Mouse (Mus musculus): ENCODE measurements around the gene Rassf3. TPM values are rescaled to one million over a fixed set of nuclear protein-coding genes. Genes with fewer than 3 reads are reported as not detected.

Rassf3 gene
- polyA plus RNA-seq, 1 experiment from 2014 or later: 21.0 TPM

GRCm38 (mm10) chr10:121489941-121490340 lies 13.8 kb upstream of the Rassf3 start:
- H3K27me3 ChIP-seq (ENCODE audit: insufficient read depth, low read length): no peaks in the 10 kb centered on the region
- no peak overlapping the region for H3K27ac ChIP-seq (ENCODE audit: low read depth)
- no peak overlapping the region for H3K4me2 ChIP-seq
- DNase-seq (no peak), ATAC-seq (ENCODE audit: insufficient read depth) (no peak)
- no peaks in the 10 kb centered on the region for H3K9me3 ChIP-seq (ENCODE audit: low read depth, low read length)
- no peak overlapping the region for H3K4me3 ChIP-seq (ENCODE audit: low read depth, low read length)
- no peaks in the 10 kb centered on the region for H3K36me3 ChIP-seq (ENCODE audit: insufficient read depth)
- H3K4me1 ChIP-seq (ENCODE audit: insufficient read depth): no peaks in the 10 kb centered on the region
- 87% methylated on average over 6 of the region's 6 CpGs for WGBS
- TF ChIP-seq CTCF (IDR thresholded peaks at IDR 0.05; ENCODE audit: low read depth): no peak
- H3K9ac ChIP-seq: no peak overlapping the region

GRCm38 (mm10) chr10:121488623-121489299 lies 12.6 kb upstream of the Rassf3 start:
- DNase-seq (no peak), ATAC-seq (ENCODE audit: insufficient read depth) (no peak)
- Histone ChIP-seq H3K9me3 (ENCODE audit: low read depth, low read length) (no peaks in the 10 kb centered on the region), H3K36me3 (ENCODE audit: insufficient read depth) (no peaks in the 10 kb centered on the region), H3K27ac (ENCODE audit: low read depth) (no peak overlapping the region), H3K9ac (no peak overlapping the region), H3K27me3 (ENCODE audit: insufficient read depth, low read length) (no peaks in the 10 kb centered on the region), H3K4me3 (ENCODE audit: low read depth, low read length) (no peak overlapping the region), H3K4me1 (ENCODE audit: insufficient read depth) (no peaks in the 10 kb centered on the region), H3K4me2 (no peak overlapping the region)
- WGBS: 83% methylated on average over 14 of the region's 14 CpGs
- TF ChIP-seq CTCF (IDR thresholded peaks at IDR 0.05; ENCODE audit: low read depth): no peak

- DNase-seq (no peak), ATAC-seq (ENCODE audit: insufficient read depth) (no peak)
- Histone ChIP-seq H3K36me3 (ENCODE audit: insufficient read depth) (no peaks in the 10 kb centered on the region), H3K27ac (ENCODE audit: low read depth) (no peak overlapping the region), H3K4me2 (no peak overlapping the region), H3K9ac (no peak overlapping the region), H3K9me3 (ENCODE audit: low read depth, low read length) (no peaks in the 10 kb centered on the region), H3K27me3 (ENCODE audit: insufficient read depth, low read length) (no peaks in the 10 kb centered on the region), H3K4me1 (ENCODE audit: insufficient read depth) (no peaks in the 10 kb centered on the region), H3K4me3 (ENCODE audit: low read depth, low read length) (no peak overlapping the region)
- TF ChIP-seq CTCF (IDR thresholded peaks at IDR 0.05; ENCODE audit: low read depth): no peak
- 77% methylated on average over 4 of the region's 4 CpGs for WGBS
These were observed 11.6 kb upstream of the Rassf3 start for GRCm38 (mm10) chr10:121487716-121488115.

- WGBS: 54% methylated on average over 9 of the region's 9 CpGs
- H3K9me3 ChIP-seq (ENCODE audit: low read depth, low read length): no peaks in the 10 kb centered on the region
- TF ChIP-seq CTCF (IDR thresholded peaks at IDR 0.05; ENCODE audit: low read depth): no peak
- H3K4me1 ChIP-seq (ENCODE audit: insufficient read depth): no peaks in the 10 kb centered on the region
- DNase-seq: no peak
- no peak overlapping the region for H3K4me3 ChIP-seq (ENCODE audit: low read depth, low read length)
- no peak overlapping the region for H3K4me2 ChIP-seq
- ATAC-seq (ENCODE audit: insufficient read depth): no peak
- H3K9ac ChIP-seq: no peak overlapping the region
- H3K27me3 ChIP-seq (ENCODE audit: insufficient read depth, low read length): no peaks in the 10 kb centered on the region
- H3K27ac ChIP-seq (ENCODE audit: low read depth): no peak overlapping the region
- no peaks in the 10 kb centered on the region for H3K36me3 ChIP-seq (ENCODE audit: insufficient read depth)
These were observed 10.2 kb upstream of the Rassf3 start for GRCm38 (mm10) chr10:121486350-121486749.

- no peak overlapping the region for H3K27ac ChIP-seq (ENCODE audit: low read depth)
- H3K36me3 ChIP-seq (ENCODE audit: insufficient read depth): no peaks in the 10 kb centered on the region
- ATAC-seq (ENCODE audit: insufficient read depth): no peak
- TF ChIP-seq CTCF (IDR thresholded peaks at IDR 0.05; ENCODE audit: low read depth): no peak
- no peak overlapping the region for H3K4me2 ChIP-seq
- no peaks in the 10 kb centered on the region for H3K9me3 ChIP-seq (ENCODE audit: low read depth, low read length)
- no peaks in the 10 kb centered on the region for H3K27me3 ChIP-seq (ENCODE audit: insufficient read depth, low read length)
- WGBS: 86% methylated on average over 1 of the region's 1 CpGs
- DNase-seq: no peak
- H3K9ac ChIP-seq: no peak overlapping the region
- no peaks in the 10 kb centered on the region for H3K4me1 ChIP-seq (ENCODE audit: insufficient read depth)
- H3K4me3 ChIP-seq (ENCODE audit: low read depth, low read length): no peak overlapping the region
These were observed 7.2 kb upstream of the Rassf3 start for GRCm38 (mm10) chr10:121483364-121483763.

GRCm38 (mm10) chr10:121481141-121481540 lies 5.0 kb upstream of the Rassf3 start:
- Histone ChIP-seq H3K27ac (ENCODE audit: low read depth) (no peak overlapping the region), H3K9me3 (ENCODE audit: low read depth, low read length) (no peaks in the 10 kb centered on the region), H3K4me3 (ENCODE audit: low read depth, low read length) (no peak overlapping the region), H3K4me1 (ENCODE audit: insufficient read depth) (no peaks in the 10 kb centered on the region), H3K27me3 (ENCODE audit: insufficient read depth, low read length) (no peaks in the 10 kb centered on the region), H3K9ac (no peak overlapping the region), H3K36me3 (ENCODE audit: insufficient read depth) (no peaks in the 10 kb centered on the region), H3K4me2 (no peak overlapping the region)
- whole genome bisulfite sequencing: 84% methylated on average over 10 of the region's 10 CpGs
- no peak for DNase-seq
- no peak for TF ChIP-seq CTCF (IDR thresholded peaks at IDR 0.05; ENCODE audit: low read depth)
- no peak for ATAC-seq (ENCODE audit: insufficient read depth)

GRCm38 (mm10) chr10:121479987-121480386 lies 3.8 kb upstream of the Rassf3 start:
- no peak for ATAC-seq (ENCODE audit: insufficient read depth)
- Histone ChIP-seq H3K27ac (ENCODE audit: low read depth) (no peak overlapping the region), H3K4me1 (ENCODE audit: insufficient read depth) (peaks cover 1% of the 10 kb centered on the region; the same call in 1 of the 2 replicates), H3K36me3 (ENCODE audit: insufficient read depth) (no peaks in the 10 kb centered on the region), H3K9me3 (ENCODE audit: low read depth, low read length) (no peaks in the 10 kb centered on the region), H3K9ac (no peak overlapping the region), H3K4me3 (ENCODE audit: low read depth, low read length) (no peak overlapping the region), H3K4me2 (no peak overlapping the region), H3K27me3 (ENCODE audit: insufficient read depth, low read length) (no peaks in the 10 kb centered on the region)
- 89% methylated on average over 1 of the region's 1 CpGs for WGBS
- no peak for TF ChIP-seq CTCF (IDR thresholded peaks at IDR 0.05; ENCODE audit: low read depth)
- no peak for DNase-seq

Data from lung, embryonic 14.5 days (tissue).